Mouse (Mus musculus) B cell, adult 2 months (primary cell): ENCODE data around the gene Pdilt.

Experiments
- DNase-seq, 2 experiments: peaks; one replicate each; pipeline ENCODE4 v3.0.0; 2022

The Pdilt gene

DNA sequence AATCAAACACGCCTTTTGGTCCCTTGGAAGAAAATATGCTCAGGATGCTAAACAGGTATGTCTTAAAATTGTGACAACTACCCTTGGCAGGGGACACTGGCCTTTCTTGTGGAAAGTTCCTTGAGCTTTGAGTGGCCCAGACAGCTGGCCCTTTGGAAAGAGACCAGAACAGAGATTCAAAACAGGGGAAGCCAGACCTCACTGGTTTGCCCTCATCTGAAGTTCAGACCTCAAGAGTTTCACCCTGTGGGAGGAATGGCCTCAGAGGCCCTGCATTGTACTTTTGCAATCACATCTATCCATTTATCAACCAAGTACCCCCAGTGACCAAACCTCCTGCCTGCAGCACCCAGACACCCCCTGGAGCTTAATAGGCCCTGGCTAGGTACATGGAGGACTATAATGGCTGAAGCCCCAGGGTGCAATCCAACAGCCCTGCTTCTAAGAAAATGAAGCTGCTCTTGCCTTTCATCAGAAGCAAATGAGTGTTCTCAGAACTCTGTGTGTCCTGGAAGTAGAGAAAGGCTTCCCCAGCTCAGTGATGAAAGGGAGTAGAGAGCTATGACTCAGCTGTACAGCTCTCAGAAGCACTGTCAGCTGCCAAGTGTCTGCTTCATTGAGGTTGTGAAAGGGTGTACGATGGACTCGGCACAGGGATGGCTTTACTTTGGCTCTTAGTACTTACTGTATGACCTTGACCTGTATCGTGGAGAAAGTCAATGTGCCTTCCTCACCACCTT is 33.1 kb downstream of the Pdilt start:
- DNase-seq: no peak

DNA sequence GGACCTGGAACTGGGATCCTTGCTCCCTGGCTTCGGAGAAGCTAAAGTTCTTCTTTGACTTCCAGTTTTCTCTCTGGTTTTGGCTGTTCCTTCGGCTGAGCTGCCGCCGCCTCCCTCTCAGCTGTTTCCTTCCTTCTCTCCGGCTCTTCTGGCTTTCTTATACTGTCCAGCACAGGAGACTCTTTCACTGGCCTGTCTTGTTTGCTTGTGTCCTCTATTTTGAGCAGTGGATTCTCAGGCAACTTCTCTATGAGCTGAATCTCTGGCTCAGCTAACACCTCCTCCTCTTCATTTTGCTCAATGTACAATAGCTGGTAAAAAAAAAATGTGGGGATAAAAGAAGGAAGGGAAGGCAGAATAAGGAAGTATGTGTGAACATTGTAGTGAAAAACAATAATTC is 36.6 kb downstream of the Pdilt start:
- no peak for DNase-seq

DNA sequence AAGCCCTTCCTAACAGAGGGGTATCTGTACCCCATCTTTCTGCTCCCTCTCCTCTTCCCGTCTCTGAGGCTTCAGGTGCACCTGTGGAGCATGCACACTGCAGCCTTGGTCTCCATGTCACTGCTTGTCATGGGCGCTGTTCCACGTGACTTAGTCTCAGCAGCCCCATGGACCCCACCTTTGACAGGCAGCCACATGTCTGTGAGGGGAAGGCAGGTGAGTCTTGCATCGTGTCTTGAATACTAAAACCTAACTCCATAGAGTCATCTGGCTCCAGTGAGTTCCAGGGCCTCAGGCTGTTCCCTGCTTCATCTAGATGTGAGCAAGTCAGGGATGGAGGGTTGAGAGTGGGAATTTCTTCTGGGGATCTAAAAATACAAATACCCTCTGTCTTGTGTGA is 39.1 kb downstream of the Pdilt start:
- no peak for DNase-seq

DNA sequence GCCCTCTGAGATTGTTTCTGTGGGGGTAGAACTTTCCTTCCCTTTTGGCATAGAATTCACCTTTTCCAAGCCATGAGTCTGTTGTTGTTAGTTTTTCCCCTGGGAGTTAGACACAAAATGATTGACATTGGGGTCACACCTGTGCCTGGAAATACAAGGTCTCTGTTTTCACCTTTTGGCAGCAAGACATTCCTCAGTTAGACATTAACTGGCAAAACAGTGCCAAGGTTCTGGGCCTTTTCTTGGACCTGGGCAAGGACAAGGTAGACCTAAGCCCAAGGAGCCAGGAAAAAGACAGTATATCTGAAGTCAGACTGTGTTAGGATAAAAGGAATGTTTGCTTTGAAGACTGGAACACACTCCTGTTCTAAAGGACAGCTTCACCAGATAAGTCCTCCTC is 44.0 kb downstream of the Pdilt start, which contains the start of gene Umod:
Gene Umod (minus strand): TSS at position 27 of the 400 bp plus-strand sequence.
- no peak for DNase-seq

DNA sequence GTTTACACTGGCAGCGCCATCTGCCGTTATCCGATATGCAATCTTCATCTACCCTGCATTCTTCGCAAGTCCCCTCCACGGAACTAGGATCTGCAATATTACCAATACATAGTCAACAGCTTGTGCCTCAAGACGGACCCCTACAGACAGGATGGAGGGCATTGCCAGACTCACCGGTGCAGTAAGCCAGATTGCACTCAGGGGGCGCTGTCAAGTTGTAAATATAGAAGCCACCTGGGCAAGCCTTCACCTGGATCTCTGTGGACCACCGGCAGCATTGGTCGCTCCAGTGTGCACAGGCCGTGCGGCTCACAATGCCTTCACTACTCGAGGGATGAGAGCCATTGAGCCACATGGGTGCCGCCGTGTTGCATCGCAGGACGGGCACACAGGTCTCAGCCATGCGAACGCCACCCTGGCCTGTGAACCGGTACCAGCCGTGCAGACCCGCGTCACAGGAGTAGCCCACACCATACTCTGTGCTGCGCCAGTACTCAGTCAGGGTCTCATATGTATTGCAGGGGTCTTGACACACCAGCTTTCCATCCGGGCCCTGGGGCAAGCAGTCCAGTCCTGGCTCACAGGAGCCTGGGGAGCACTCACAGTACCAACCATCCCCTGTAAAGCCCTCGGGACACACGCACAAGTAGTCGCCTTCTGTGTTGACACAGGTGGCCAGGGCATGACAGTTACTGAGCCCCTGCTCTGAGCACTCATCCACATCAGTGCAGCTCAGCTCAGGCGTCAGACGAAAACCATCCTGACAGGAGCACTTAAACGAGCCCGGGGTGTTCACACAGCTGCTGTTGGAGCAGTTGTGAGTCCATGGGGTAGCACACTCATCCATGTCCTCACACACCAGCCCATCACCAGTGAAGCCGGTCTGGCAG is 46.5 kb downstream of the Pdilt start:
- DNase-seq: no peak

DNA sequence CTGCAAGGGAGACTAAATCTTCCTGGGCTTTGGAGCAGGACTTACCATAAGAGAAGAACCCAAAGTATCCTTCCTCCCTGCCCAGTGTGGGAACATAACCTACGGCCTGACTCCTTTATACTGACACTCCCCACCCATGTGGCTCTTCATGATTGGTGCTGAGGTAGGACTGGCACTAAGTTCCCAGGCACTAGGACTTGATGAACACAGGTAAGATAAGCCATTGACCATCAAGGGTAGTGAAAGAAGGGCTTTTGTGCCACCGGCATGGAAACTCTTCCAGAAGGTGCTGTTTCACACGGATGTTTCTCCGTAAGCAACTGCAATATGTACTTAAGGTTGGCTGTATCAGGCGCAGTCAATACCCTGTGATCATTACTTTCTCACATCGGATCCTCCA is 64.1 kb downstream of the Pdilt start, which contains the start of gene Gp2:
Gene Gp2 (minus strand): TSS at position 101 of the 400 bp plus-strand sequence.
- no peak for DNase-seq

DNA sequence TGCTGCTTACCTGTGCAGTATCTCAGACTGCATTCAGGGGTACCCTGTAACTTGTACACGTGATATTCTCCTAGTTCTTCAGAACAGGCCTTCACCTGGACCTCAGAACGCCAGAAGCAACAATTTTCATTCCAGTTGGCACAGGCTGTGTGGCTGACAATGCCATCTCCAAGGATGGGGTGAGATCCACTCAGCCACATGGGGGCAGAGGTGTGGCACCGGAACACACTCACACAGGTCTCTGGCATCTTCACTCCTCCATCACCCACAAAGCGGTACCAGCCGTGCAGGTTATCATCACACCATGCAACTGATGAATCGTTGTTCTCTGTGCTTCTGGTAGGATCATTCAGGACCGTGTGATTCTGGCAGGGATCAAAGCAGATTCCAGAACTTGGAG is 69.1 kb downstream of the Pdilt start:
- DNase-seq: no peak

DNA sequence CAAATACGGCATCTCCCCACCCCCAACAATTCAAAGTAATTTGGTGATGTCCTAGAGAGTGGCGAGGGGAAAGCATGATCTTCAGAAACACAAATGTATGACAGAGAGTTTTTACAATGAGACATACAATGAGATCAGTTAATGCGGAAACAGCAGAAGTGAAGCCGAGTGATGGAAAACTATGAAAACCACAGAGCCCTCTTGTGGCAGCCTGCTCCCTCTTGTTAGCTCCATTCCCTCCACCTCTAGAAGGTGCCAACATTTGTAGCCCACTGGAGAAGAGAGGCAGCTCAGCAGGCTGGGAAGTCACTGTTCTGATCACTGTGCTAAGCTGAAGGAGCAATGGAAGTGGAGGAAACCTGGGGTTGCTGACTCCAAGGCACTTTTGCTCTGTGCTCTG is 79.4 kb downstream of the Pdilt start:
- DNase-seq: no peak

DNA sequence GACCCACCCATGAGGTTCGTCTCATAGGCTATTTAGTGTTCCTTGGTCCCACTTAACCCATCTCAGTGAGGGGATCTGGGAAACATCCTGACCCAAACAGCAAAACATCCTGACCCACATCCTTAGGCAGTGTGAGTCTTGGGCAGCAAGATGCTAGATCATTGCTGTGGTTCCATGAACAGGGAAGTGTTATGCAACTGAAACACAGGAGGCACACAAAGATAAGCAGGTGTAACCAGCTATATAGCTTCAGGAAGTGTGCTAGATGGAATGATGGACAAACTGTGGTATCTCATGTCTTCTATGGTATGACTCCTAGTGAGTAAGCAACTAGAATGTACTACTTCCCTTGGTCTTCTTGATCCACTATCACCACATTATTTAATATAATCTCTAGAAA is 81.4 kb downstream of the Pdilt start:
- DNase-seq: no peak
